Mouse (Mus musculus): ENCODE results near the gene Rcn3.
"Not testable (repeated sequence)": the region's sequence is repeated elsewhere in the genome, so short reads cannot be mapped to it uniquely, and the experiment has no call there.

Gene Rcn3

GRCm38 (mm10) chr7:45097479-45097878, 5.5 kb upstream of the Rcn3 start:
- DNase-seq, result peak in 1 of 2 experiments; percentile 62

- DNase-seq, result not testable (repeated sequence)
Observed at GRCm38 (mm10) chr7:45095965-45096364, 3.9 kb upstream of the Rcn3 start.

GRCm38 (mm10) chr7:45095367-45095766, 3.3 kb upstream of the Rcn3 start:
- DNase-seq, result no peak

GRCm38 (mm10) chr7:45094121-45094520, 2.1 kb upstream of the Rcn3 start:
- DNase-seq, result no peak

- no peak for DNase-seq
Observed at GRCm38 (mm10) chr7:45093516-45093905, 1.5 kb upstream of the Rcn3 start.

- DNase-seq, result no peak
Observed at GRCm38 (mm10) chr7:45092828-45093515, 951 bp upstream of the Rcn3 start.

- no peak for DNase-seq
Observed at GRCm38 (mm10) chr7:45091001-45091990, 725 bp downstream of the Rcn3 start.

- no peak for DNase-seq
Observed at GRCm38 (mm10) chr7:45090251-45090977, 1.6 kb downstream of the Rcn3 start.

GRCm38 (mm10) chr7:45088597-45088996, 3.4 kb downstream of the Rcn3 start:
- DNase-seq, result no peak

GRCm38 (mm10) chr7:45086084-45086483, 5.9 kb downstream of the Rcn3 start:
- no peak for DNase-seq

- no peak for DNase-seq
Observed at GRCm38 (mm10) chr7:45083300-45083890, 8.6 kb downstream of the Rcn3 start.

- peak; percentile 59 to 77 for DNase-seq
Observed at GRCm38 (mm10) chr7:45082401-45083299, 9.4 kb downstream of the Rcn3 start.

GRCm38 (mm10) chr7:45081016-45081415, 11.0 kb downstream of the Rcn3 start:
- no peak for DNase-seq

- peak; percentile 86 to 95 for DNase-seq
Observed at GRCm38 (mm10) chr7:45079856-45080255, 12.2 kb downstream of the Rcn3 start.

- DNase-seq, result peak; percentile 83 to 90
Observed at GRCm38 (mm10) chr7:45078513-45078912, 13.5 kb downstream of the Rcn3 start.

GRCm38 (mm10) chr7:45077829-45078228, 14.2 kb downstream of the Rcn3 start:
- DNase-seq, result no peak

- DNase-seq, result no peak
Observed at GRCm38 (mm10) chr7:45077322-45077721, 14.7 kb downstream of the Rcn3 start.

- no peak for DNase-seq
Observed at GRCm38 (mm10) chr7:45076501-45076900, 15.5 kb downstream of the Rcn3 start.

- peak in 1 of 2 experiments; percentile 60 for DNase-seq
Observed at GRCm38 (mm10) chr7:45075405-45075804, 16.6 kb downstream of the Rcn3 start.

GRCm38 (mm10) chr7:45073949-45074348, 18.1 kb downstream of the Rcn3 start:
- no peak for DNase-seq

- DNase-seq, result no peak
Observed at GRCm38 (mm10) chr7:45073171-45073707, 18.8 kb downstream of the Rcn3 start.
